Mouse (Mus musculus) activated CD4-positive, CD25-positive, alpha-beta regulatory T cell (primary cell): ENCODE data around the gene Usp3. TPM values are rescaled to one million over a fixed set of nuclear protein-coding genes. Genes with fewer than 3 reads are reported as not detected.

ENCODE experiments used
- polyA plus RNA-seq, 2 experiments: library from polyadenylated mRNA; unstranded; fragments of 100-300 nt; shearing (Covaris generic); gene quantifications; one replicate each; pipeline ENCODE4 v1.2.1; 2017

Gene Usp3
- polyA plus RNA-seq: 100 to 1,000 TPM; 135 to 154 TPM

GRCm38 (mm10) chr9:66592708-66593612 is at the start of gene Usp3:
Usp3 (minus strand) TSS chr9:66593142.

GRCm38 (mm10) chr9:66514256-66514770 is 78.6 kb downstream of the Usp3 start, which contains the start of gene Fbxl22:
Fbxl22 (minus strand) TSS chr9:66514593.

Other genes with a start within 250 kb of the Usp3 start
- 10 to 100 TPM; 21.6 to 33.1 TPM for gene Herc1, start 242.7 kb downstream of the Usp3 start, polyA plus RNA-seq
- 1 to 10 TPM; 1.3 to 1.5 TPM for gene Fbxl22, start 78.5 kb downstream of the Usp3 start, polyA plus RNA-seq
- gene Car12, start 120.5 kb upstream of the Usp3 start, polyA plus RNA-seq: 1 to 10 TPM; 2.8 to 4.1 TPM
- 1 to 10 TPM in 1 of 2 experiments, under 1 TPM in 1; 0.57 to 1.4 TPM for gene Aph1b, start 202.3 kb upstream of the Usp3 start, polyA plus RNA-seq
- gene Gm10647, start 203.9 kb upstream of the Usp3 start, polyA plus RNA-seq: under 1 TPM in 1 of 2 experiments, not detected in 1; 0.17 TPM
- gene Aph1c, start 241.6 kb upstream of the Usp3 start, polyA plus RNA-seq: under 1 TPM in 1 of 2 experiments, not detected in 1; 0.24 TPM